Mouse (Mus musculus): ENCODE measurements around the gene Rybp. TPM values are rescaled to one million over a fixed set of nuclear protein-coding genes. Genes with fewer than 3 reads are reported as not detected.

The Rybp gene
- polyA plus RNA-seq, 1 experiment = 37.4 TPM

DNA sequence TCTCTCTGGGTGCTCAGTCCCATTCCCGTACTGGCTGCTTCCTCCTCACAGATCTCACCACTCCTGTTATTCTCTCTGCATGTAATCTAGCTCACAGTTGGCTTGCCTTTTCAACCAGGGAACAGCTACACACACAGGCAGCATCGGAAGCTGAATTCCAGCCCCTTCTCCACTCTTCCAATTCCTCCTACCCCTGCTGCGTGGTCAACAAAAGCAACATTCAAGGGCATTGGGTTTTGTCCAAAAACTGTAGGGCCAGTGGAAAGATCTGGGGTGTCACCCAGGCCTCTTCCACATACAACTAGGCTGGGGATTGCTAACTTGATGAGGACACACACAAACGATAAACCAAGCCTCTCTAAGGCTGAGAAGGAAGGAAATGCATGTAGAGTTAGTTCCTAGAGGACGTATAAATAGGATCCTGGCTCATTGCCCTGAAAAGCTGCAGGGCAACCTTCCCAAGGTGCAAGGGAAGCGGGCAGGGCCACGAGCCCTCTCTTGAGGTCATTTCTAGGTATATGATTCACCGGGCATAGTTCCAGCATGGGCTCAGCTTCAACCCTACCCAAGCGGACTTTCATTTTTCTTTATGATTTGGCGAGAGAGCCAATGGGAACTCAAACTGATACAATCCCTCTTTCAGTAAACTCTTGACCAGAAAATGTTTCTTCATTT, 36.6 kb upstream of the Rybp start:
- Histone ChIP-seq H3K4me3 (ENCODE audit: insufficient read depth, low read length) (no peak overlapping the region), H3K27ac (ENCODE audit: insufficient read depth, low read length) (no peak overlapping the region), H3K4me1 (ENCODE audit: control insufficient read depth, insufficient read depth, low read length) (no peaks in the 10 kb centered on the region)
- TF ChIP-seq CTCF (IDR thresholded peaks at IDR 0.05; ENCODE audit: extremely low read depth, insufficient read depth, low read length) (no peak), POLR2A (IDR thresholded peaks at IDR 0.05; ENCODE audit: extremely low read depth, insufficient read depth, low read length) (no peak)

DNA sequence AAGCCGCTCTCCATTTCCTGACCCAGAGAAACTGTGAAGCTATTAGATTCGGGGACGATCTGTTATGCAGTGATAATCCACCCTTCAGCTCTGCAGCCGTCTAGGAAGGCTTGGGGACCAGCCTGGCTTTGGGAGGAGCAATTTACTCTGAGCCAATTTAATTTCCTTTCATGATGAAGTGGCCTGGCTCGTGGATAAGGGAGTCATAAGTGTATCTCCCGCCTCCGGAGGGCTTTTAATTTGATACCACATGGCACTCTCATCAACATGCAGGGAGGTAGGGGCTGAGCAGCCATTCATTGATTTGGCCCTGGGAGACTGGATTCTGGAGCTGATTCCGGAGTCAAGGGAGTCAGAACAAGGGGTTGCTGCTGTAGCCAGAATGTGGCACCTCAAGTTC, 35.3 kb upstream of the Rybp start:
- Histone ChIP-seq H3K4me1 (ENCODE audit: control insufficient read depth, insufficient read depth, low read length) (no peaks in the 10 kb centered on the region), H3K27ac (ENCODE audit: insufficient read depth, low read length) (no peak overlapping the region), H3K4me3 (ENCODE audit: insufficient read depth, low read length) (no peak overlapping the region)
- TF ChIP-seq CTCF (IDR thresholded peaks at IDR 0.05; ENCODE audit: extremely low read depth, insufficient read depth, low read length) (no peak), POLR2A (IDR thresholded peaks at IDR 0.05; ENCODE audit: extremely low read depth, insufficient read depth, low read length) (no peak)

DNA sequence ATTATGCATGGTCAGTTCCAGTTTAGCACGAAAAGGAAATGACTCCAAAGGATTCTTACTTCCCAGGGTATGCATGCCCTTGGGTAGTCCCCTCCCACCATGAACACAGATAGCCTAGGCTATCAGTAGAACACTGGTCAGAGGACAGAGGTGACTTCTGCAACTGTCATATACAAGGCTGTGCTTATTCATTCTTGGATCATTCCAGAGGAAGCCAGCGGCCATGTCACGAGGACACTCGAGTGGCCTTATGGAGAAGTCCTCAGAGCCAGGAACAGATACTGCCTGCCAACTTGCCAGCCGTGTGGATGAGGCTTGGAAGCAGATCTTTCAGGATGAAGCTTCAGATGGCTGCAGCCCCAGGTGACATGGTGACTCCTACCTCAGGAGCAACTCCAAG, 34.9 kb upstream of the Rybp start:
- Histone ChIP-seq H3K27ac (ENCODE audit: insufficient read depth, low read length) (no peak overlapping the region), H3K4me3 (ENCODE audit: insufficient read depth, low read length) (no peak overlapping the region), H3K4me1 (ENCODE audit: control insufficient read depth, insufficient read depth, low read length) (no peaks in the 10 kb centered on the region)
- TF ChIP-seq CTCF (IDR thresholded peaks at IDR 0.05; ENCODE audit: extremely low read depth, insufficient read depth, low read length) = no peak
- no peak for TF ChIP-seq POLR2A (IDR thresholded peaks at IDR 0.05; ENCODE audit: extremely low read depth, insufficient read depth, low read length)

DNA sequence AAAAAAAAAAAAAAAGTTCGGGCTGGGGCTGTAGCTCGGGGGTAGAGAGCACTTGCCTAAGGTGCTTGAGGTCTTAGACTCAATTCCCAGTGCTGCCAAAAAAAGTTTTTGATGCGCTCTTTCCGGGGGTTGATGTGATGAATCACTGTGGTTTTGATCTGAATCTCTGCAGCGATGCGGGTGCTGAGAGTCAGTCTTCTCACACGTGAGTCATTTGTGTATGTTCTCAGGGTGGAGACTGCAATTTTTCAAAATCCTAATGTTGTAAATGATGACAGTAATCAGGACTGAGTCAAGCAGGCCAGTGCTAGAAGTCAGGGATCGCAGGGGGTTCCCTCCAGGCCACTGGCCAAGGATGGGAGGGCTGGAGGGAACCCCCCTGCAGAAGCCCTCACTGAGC, 26.9 kb upstream of the Rybp start:
- H3K4me1 ChIP-seq (ENCODE audit: control insufficient read depth, insufficient read depth, low read length) = no peaks in the 10 kb centered on the region
- H3K27ac ChIP-seq (ENCODE audit: insufficient read depth, low read length) = no peak overlapping the region
- H3K4me3 ChIP-seq (ENCODE audit: insufficient read depth, low read length) = no peak overlapping the region
- TF ChIP-seq CTCF (IDR thresholded peaks at IDR 0.05; ENCODE audit: extremely low read depth, insufficient read depth, low read length) (no peak), POLR2A (IDR thresholded peaks at IDR 0.05; ENCODE audit: extremely low read depth, insufficient read depth, low read length) (no peak)

DNA sequence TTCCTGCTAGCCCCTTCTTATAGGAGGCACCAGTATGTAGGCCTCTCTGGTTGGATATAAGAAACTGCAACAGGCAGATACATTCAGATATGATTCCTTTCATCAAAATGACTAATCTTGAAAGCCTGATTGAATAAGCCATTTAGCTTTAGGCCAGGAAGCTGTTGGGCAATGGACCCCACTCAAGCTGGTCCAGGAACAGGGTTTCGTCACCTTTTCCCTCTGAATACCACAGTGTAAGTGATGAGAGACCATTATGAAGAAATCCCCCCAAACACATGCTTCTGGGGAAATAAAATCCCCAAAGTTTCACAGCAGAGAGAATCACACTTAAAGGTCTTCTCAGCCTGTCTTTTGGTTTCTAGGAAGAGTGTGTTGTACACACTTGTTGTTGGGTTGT, 23.9 kb upstream of the Rybp start:
- Histone ChIP-seq H3K4me3 (ENCODE audit: insufficient read depth, low read length) (no peak overlapping the region), H3K27ac (ENCODE audit: insufficient read depth, low read length) (no peak overlapping the region), H3K4me1 (ENCODE audit: control insufficient read depth, insufficient read depth, low read length) (no peaks in the 10 kb centered on the region)
- TF ChIP-seq POLR2A (IDR thresholded peaks at IDR 0.05; ENCODE audit: extremely low read depth, insufficient read depth, low read length) (no peak), CTCF (IDR thresholded peaks at IDR 0.05; ENCODE audit: extremely low read depth, insufficient read depth, low read length) (no peak)

DNA sequence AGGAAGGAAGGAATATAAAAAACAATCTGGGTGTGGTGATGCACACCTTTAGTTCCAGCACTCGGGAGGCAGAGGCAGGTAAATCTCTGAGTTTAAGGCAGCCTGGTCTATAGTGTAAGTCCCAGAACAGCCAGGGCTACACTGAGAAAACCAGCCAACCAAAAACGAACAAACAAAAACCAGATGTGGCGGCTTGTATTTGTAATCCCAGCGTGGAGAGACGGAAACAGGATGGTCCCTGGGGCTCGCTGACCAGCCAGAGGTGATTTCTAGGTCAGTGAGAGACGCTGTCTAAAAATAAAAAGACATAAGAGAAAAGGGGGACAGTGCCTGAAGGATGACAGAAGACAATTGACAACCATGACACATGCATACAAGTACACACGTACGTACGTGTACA, 17.5 kb upstream of the Rybp start:
- TF ChIP-seq POLR2A (IDR thresholded peaks at IDR 0.05; ENCODE audit: extremely low read depth, insufficient read depth, low read length) = no peak
- TF ChIP-seq CTCF (IDR thresholded peaks at IDR 0.05; ENCODE audit: extremely low read depth, insufficient read depth, low read length) = no peak
- Histone ChIP-seq H3K4me3 (ENCODE audit: insufficient read depth, low read length) (no peak overlapping the region), H3K4me1 (ENCODE audit: control insufficient read depth, insufficient read depth, low read length) (no peaks in the 10 kb centered on the region), H3K27ac (ENCODE audit: insufficient read depth, low read length) (no peak overlapping the region)

DNA sequence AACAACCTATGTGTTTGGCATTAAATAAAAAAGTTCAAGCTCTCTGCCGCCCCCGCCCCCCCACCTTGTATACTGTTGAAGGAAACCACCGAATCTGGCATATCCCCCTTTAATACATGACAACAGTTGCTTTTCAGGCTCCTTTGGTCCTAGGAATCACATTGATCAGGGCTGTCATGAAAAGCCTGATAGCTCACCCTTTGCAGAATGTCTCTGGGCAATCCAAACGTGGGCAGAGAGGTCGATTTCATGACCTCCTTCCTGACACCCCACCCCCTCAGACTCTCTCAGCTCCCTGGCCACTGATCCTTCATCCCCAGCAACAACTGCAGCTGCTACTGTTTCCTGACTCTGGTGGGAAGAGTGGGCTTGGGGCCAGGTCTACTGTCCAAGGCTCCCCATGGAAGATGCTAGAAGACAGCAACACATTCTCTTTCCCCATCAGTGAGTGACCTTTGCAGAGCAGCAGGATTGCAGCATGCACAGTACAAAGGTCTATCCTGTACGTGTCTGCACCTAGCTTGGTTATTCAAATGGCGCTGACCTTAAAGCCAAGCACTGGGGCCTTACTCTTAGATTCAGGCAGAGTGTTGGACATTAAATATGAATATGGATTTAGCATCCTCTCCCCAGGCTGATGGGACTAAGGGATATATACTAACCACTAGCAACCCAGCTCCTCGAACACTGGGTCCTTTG, 14.3 kb upstream of the Rybp start:
- no peaks in the 10 kb centered on the region for H3K4me1 ChIP-seq (ENCODE audit: control insufficient read depth, insufficient read depth, low read length)
- no peak for TF ChIP-seq POLR2A (IDR thresholded peaks at IDR 0.05; ENCODE audit: extremely low read depth, insufficient read depth, low read length)

DNA sequence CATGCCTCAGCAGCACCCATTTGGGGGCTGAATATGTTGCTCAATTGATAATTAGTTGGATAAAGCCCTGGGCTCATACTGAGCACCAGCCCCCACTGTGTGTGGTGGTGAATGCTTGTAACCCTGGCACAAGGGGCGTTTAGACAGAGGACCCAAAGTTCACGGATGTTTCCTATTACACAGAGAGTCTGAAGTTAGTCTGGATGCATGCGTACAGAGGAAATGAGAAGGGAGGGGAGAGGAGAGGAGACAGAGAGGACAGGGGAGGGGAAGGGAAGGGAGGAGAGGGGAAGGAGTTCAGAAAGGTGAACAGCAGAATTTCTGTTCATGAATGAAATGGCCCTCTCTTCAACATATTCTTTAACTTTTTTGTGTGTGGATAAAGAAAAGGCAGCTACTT, 13.5 kb upstream of the Rybp start:
- Histone ChIP-seq H3K27ac (ENCODE audit: insufficient read depth, low read length) (no peak overlapping the region), H3K4me1 (ENCODE audit: control insufficient read depth, insufficient read depth, low read length) (no peaks in the 10 kb centered on the region), H3K4me3 (ENCODE audit: insufficient read depth, low read length) (no peak overlapping the region)
- TF ChIP-seq CTCF (IDR thresholded peaks at IDR 0.05; ENCODE audit: extremely low read depth, insufficient read depth, low read length) (no peak), POLR2A (IDR thresholded peaks at IDR 0.05; ENCODE audit: extremely low read depth, insufficient read depth, low read length) (no peak)

More for the DNA sequence above, 14.3 kb upstream of the Rybp start:
- no peak overlapping the region for H3K27ac ChIP-seq (ENCODE audit: insufficient read depth, low read length)
- H3K4me3 ChIP-seq (ENCODE audit: insufficient read depth, low read length) = no peak overlapping the region

DNA sequence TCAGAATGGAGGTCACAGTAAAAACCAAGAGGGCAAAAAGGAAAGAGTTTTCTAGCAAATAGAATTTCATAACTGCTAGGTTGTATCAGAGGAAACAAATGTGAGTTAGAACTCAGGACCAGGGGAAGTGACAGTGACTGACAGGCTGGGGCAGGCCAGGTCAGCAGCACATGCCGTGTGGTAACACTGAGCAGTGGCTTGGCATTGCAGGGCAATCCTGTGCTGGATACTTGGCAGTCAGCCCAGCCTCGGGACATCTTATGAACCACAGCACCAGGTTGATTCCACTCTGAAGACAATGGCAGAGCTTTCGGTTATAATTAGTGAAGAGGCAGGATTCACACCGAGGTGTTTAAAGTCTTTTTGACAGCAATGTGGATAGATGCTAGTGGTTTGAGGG, 11.7 kb upstream of the Rybp start:
- TF ChIP-seq CTCF (IDR thresholded peaks at IDR 0.05; ENCODE audit: extremely low read depth, insufficient read depth, low read length) (no peak), POLR2A (IDR thresholded peaks at IDR 0.05; ENCODE audit: extremely low read depth, insufficient read depth, low read length) (no peak)
- Histone ChIP-seq H3K27ac (ENCODE audit: insufficient read depth, low read length) (no peak overlapping the region), H3K4me1 (ENCODE audit: control insufficient read depth, insufficient read depth, low read length) (no peaks in the 10 kb centered on the region), H3K4me3 (ENCODE audit: insufficient read depth, low read length) (no peak overlapping the region)

DNA sequence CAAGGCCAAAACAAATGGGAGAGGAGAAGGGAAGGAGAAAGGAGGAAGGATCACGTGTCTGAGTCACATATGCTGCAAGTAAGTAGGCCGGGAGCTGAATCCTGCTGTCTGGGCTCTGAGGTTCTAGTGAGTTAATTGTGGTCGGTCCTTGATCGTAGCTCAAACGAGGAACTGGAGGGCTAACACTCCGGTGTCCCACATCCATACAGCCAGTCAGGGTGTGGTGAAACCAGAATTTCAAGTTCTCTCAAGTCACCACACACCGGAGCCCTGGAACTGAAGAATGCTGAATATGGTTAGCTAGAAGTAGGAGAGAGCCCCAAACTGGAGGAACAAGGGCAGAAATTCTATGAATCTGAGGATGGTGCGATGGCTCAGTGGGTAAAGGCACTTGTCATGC, 10.3 kb upstream of the Rybp start:
- no peaks in the 10 kb centered on the region for H3K4me1 ChIP-seq (ENCODE audit: control insufficient read depth, insufficient read depth, low read length)
- H3K27ac ChIP-seq (ENCODE audit: insufficient read depth, low read length) = no peak overlapping the region
- TF ChIP-seq CTCF (IDR thresholded peaks at IDR 0.05; ENCODE audit: extremely low read depth, insufficient read depth, low read length) (no peak), POLR2A (IDR thresholded peaks at IDR 0.05; ENCODE audit: extremely low read depth, insufficient read depth, low read length) (no peak)
- H3K4me3 ChIP-seq (ENCODE audit: insufficient read depth, low read length) = no peak overlapping the region
